Mouse (Mus musculus) heart, adult 2 months (tissue): Measurements from ENCODE around the gene Celf2.

Experiments
- CTCF ChIP-seq: fragments of 200-600 bp; IDR thresholded peaks from 2 replicates; pipeline ENCODE4 v1.8.1; 2022; ENCODE audit warnings: antibody characterized with exemption, mild to moderate bottlenecking, moderate library complexity
- EP300 ChIP-seq: fragments of 200-500 bp; IDR thresholded peaks from 2 replicates; pipeline ENCODE4 v1.6.1; 2011; ENCODE audit warnings: low read depth, low read length, control low read depth; ENCODE audit not compliant: insufficient read depth
- POLR2A ChIP-seq: fragments of 200-500 bp; IDR thresholded peaks from 2 replicates; pipeline ENCODE4 v1.6.1; 2011; ENCODE audit warnings: mild to moderate bottlenecking, low read depth, low read length, control low read depth; ENCODE audit not compliant: insufficient read depth

GRCm38 (mm10) chr2:6925505-6925904 is 583.9 kb downstream of the Celf2 start:
- TF ChIP-seq EP300 (no peak), CTCF (no peak), POLR2A (no peak)
